Mouse (Mus musculus) forebrain, embryonic 14.5 days (tissue): ENCODE measurements around the gene Cabp4. TPM values are rescaled to one million over a fixed set of nuclear protein-coding genes. Genes with fewer than 3 reads are reported as not detected.

Experiments used
- ATAC-seq: fragments of 200-750 bp; cut with Nextera tagmentation; 2 replicates; pipeline ENCODE4 v1.8.0; 2017; ENCODE audit warnings: mild to moderate bottlenecking, moderate library complexity
- DNase-seq: peaks from one replicate; pipeline ENCODE4 v3.0.0-alpha.2; 2015; ENCODE audit warnings: low spot score
- H3K27ac ChIP-seq: fragments of 300-500 bp; sonication (generic); 2 replicates; pipeline ENCODE4 v1.5.1; 2014; ENCODE audit warnings: low read depth, mild to moderate bottlenecking, control low read depth, low read length, moderate library complexity
- H3K27me3 ChIP-seq: fragments of 300-500 bp; sonication (generic); replicated peaks from 2 replicates; pipeline ENCODE4 v1.6.1; 2014; ENCODE audit warnings: low read length, control low read depth, mixed read lengths; ENCODE audit not compliant: control insufficient read depth, insufficient read depth
- H3K36me3 ChIP-seq: fragments of 300-500 bp; sonication (generic); 2 replicates; pipeline ENCODE4 v1.6.1; 2014; ENCODE audit warnings: low read length, control low read depth; ENCODE audit not compliant: control insufficient read depth, insufficient read depth
- H3K4me1 ChIP-seq: fragments of 300-500 bp; sonication (generic); 2 replicates; pipeline ENCODE4 v1.6.1; 2014; ENCODE audit warnings: antibody characterized with exemption, low read length, control low read depth; ENCODE audit not compliant: control insufficient read depth, insufficient read depth
- H3K4me2 ChIP-seq: fragments of 300-500 bp; sonication (generic); 2 replicates; pipeline ENCODE4 v1.6.1; 2014; ENCODE audit warnings: mild to moderate bottlenecking, control low read depth, low read length
- H3K4me3 ChIP-seq: fragments of 300-500 bp; sonication (generic); 2 replicates; pipeline ENCODE4 v1.5.1; 2014; ENCODE audit warnings: low read depth, low read length, control low read depth
- H3K9ac ChIP-seq: fragments of 300-500 bp; sonication (generic); 2 replicates; pipeline ENCODE4 v1.6.1; 2014; ENCODE audit warnings: mild to moderate bottlenecking, low read length, control low read depth, moderate library complexity
- H3K9me3 ChIP-seq: fragments of 300-500 bp; sonication (generic); replicated peaks from 2 replicates; pipeline ENCODE4 v1.6.1; 2016; ENCODE audit warnings: low read length, control low read depth, mixed read lengths; ENCODE audit not compliant: control insufficient read depth
- WGBS: fragments of 180-500 bp; shearing (Covaris S2); extraction: QIAGEN DNeasy Blood & Tissue Kit; methylation state at CpG from one replicate; pipeline ENCODE4 v1.1.7; 2014; 5-methylcytosine and 5-hydroxymethylcytosine counted together
- polyA plus RNA-seq: library from polyadenylated mRNA; unstranded; fragments of >200 nt; fragmentation: Nextera tagmentation; extraction: Ambion mirVana; gene quantifications from 2 replicates; pipeline ENCODE4 v1.2.1, GENCODE M21; 2014

The Cabp4 gene
- polyA plus RNA-seq, 1 experiment from 2014 or later, result 0.08 TPM

GRCm38 (mm10) chr19:4099056-4099455 lies 44.8 kb downstream of the Cabp4 start:
- H3K4me1 ChIP-seq, result peaks cover 27% of the 10 kb centered on the region
- 10% methylated on average over 9 of the region's 9 CpGs for WGBS
- H3K4me2 ChIP-seq, result no peak overlapping the region
- H3K9ac ChIP-seq, result no peak overlapping the region
- no peak overlapping the region for H3K4me3 ChIP-seq
- H3K27ac ChIP-seq, result no peak overlapping the region
- peaks cover 6% of the 10 kb centered on the region; the same call in 1 of the 2 replicates for H3K27me3 ChIP-seq
- peak; percentile 90 for DNase-seq
- no peaks in the 10 kb centered on the region for H3K9me3 ChIP-seq
- H3K36me3 ChIP-seq, result 0 out of 2 replicates have a peak, but pooled peaks cover 7% of the 10 kb centered on the region
- no peak for ATAC-seq

GRCm38 (mm10) chr19:4098426-4098825 lies 45.4 kb downstream of the Cabp4 start:
- Histone ChIP-seq H3K27ac (no peak overlapping the region), H3K4me3 (no peak overlapping the region), H3K36me3 (0 out of 2 replicates have a peak, but pooled peaks cover 7% of the 10 kb centered on the region), H3K9ac (no peak overlapping the region), H3K9me3 (no peaks in the 10 kb centered on the region), H3K27me3 (peaks cover 6% of the 10 kb centered on the region; the same call in 1 of the 2 replicates), H3K4me2 (no peak overlapping the region), H3K4me1 (peaks cover 27% of the 10 kb centered on the region)
- ATAC-seq (no peak), DNase-seq (no peak)
- WGBS, result 91% methylated on average over 13 of the region's 13 CpGs

GRCm38 (mm10) chr19:4097441-4097825 lies 46.4 kb downstream of the Cabp4 start:
- peaks cover 27% of the 10 kb centered on the region for H3K4me1 ChIP-seq
- peak overlapping the region; percentile 2; the same call in 1 of the 2 replicates for H3K27ac ChIP-seq
- no peaks in the 10 kb centered on the region for H3K36me3 ChIP-seq
- H3K4me3 ChIP-seq, result peak overlapping the region; percentile 57
- H3K4me2 ChIP-seq, result peak overlapping the region; percentile 65
- peaks cover 6% of the 10 kb centered on the region; the same call in 1 of the 2 replicates for H3K27me3 ChIP-seq
- ATAC-seq (no peak; the same call in 1 of the 2 replicates), DNase-seq (peak; percentile 73)
- no peaks in the 10 kb centered on the region for H3K9me3 ChIP-seq
- peak overlapping the region; percentile 36 for H3K9ac ChIP-seq
- 2% methylated on average over 21 of the region's 21 CpGs for WGBS

GRCm38 (mm10) chr19:4096642-4097440 lies 47.0 kb downstream of the Cabp4 start, which contains the start of gene Cdk2ap2:
TSS of gene Cdk2ap2 (plus strand) at chr19:4097182.
- H3K4me1 ChIP-seq, result peaks cover 27% of the 10 kb centered on the region

GRCm38 (mm10) chr19:4095802-4096201 lies 48.0 kb downstream of the Cabp4 start:
- WGBS, result 64% methylated on average over 3 of the region's 3 CpGs
- Histone ChIP-seq H3K4me3 (no peak overlapping the region), H3K27me3 (no peaks in the 10 kb centered on the region; the same call in 1 of the 2 replicates), H3K27ac (no peak overlapping the region), H3K9me3 (no peaks in the 10 kb centered on the region), H3K9ac (no peak overlapping the region), H3K4me2 (peak overlapping the region; percentile 65), H3K4me1 (peaks cover 18% of the 10 kb centered on the region), H3K36me3 (no peaks in the 10 kb centered on the region)
- no peak for DNase-seq
- no peak for ATAC-seq

More at GRCm38 (mm10) chr19:4096642-4097440, 47.0 kb downstream of the Cabp4 start, which contains the start of gene Cdk2ap2:
- ATAC-seq (peak; percentile 94), DNase-seq (peak; percentile 99)
- peak within 1 kb of the TSS; percentile 87 for H3K27ac ChIP-seq
- under 1% methylated on average over 62 of the region's 65 CpGs for WGBS
- no peaks in the 10 kb centered on the region for H3K36me3 ChIP-seq
- H3K9me3 ChIP-seq, result no peaks in the 10 kb centered on the region
- peaks cover 5% of the 10 kb centered on the region; the same call in 1 of the 2 replicates for H3K27me3 ChIP-seq
- peak within 1 kb of the TSS; percentile 57 for H3K4me3 ChIP-seq
- peak within 1 kb of the TSS; percentile 59 for H3K9ac ChIP-seq
- H3K4me2 ChIP-seq, result peak within 1 kb of the TSS; percentile 65

GRCm38 (mm10) chr19:4094774-4095303 lies 49.0 kb downstream of the Cabp4 start:
- no peaks in the 10 kb centered on the region for H3K9me3 ChIP-seq
- 84% methylated on average over 5 of the region's 5 CpGs for WGBS
- H3K4me3 ChIP-seq, result no peak overlapping the region
- no peak overlapping the region for H3K9ac ChIP-seq
- H3K27ac ChIP-seq, result no peak overlapping the region
- H3K4me2 ChIP-seq, result no peak overlapping the region
- DNase-seq (no peak), ATAC-seq (no peak)
- no peaks in the 10 kb centered on the region for H3K36me3 ChIP-seq
- no peaks in the 10 kb centered on the region for H3K27me3 ChIP-seq
- H3K4me1 ChIP-seq, result peaks cover 10% of the 10 kb centered on the region

GRCm38 (mm10) chr19:4094348-4094747 lies 49.5 kb downstream of the Cabp4 start:
- Histone ChIP-seq H3K4me3 (no peak overlapping the region), H3K36me3 (no peaks in the 10 kb centered on the region), H3K4me2 (no peak overlapping the region), H3K9me3 (no peaks in the 10 kb centered on the region), H3K27me3 (no peaks in the 10 kb centered on the region), H3K27ac (no peak overlapping the region), H3K4me1 (peaks cover 6% of the 10 kb centered on the region), H3K9ac (no peak overlapping the region)
- no peak for ATAC-seq
- 93% methylated on average over 3 of the region's 3 CpGs for WGBS
- no peak for DNase-seq

- H3K27me3 ChIP-seq, result no peaks in the 10 kb centered on the region
- DNase-seq (no peak), ATAC-seq (no peak)
- no peak overlapping the region for H3K4me2 ChIP-seq
- no peak overlapping the region for H3K9ac ChIP-seq
- 82% methylated on average over 7 of the region's 7 CpGs for WGBS
- H3K4me1 ChIP-seq, result peaks cover 6% of the 10 kb centered on the region
- no peak overlapping the region for H3K4me3 ChIP-seq
- no peaks in the 10 kb centered on the region for H3K36me3 ChIP-seq
- H3K9me3 ChIP-seq, result no peaks in the 10 kb centered on the region
- no peak overlapping the region for H3K27ac ChIP-seq
Measured at GRCm38 (mm10) chr19:4093772-4094171, 50.1 kb downstream of the Cabp4 start.

- H3K27me3 ChIP-seq, result no peaks in the 10 kb centered on the region
Measured at GRCm38 (mm10) chr19:4092750-4093149, 51.1 kb downstream of the Cabp4 start.

More at GRCm38 (mm10) chr19:4092750-4093149, 51.1 kb downstream of the Cabp4 start:
- DNase-seq (no peak), ATAC-seq (no peak)
- 85% methylated on average over 3 of the region's 3 CpGs for WGBS
- Histone ChIP-seq H3K9ac (no peak overlapping the region), H3K4me2 (no peak overlapping the region), H3K4me1 (peaks cover 6% of the 10 kb centered on the region), H3K4me3 (no peak overlapping the region), H3K36me3 (no peaks in the 10 kb centered on the region), H3K27ac (no peak overlapping the region), H3K9me3 (no peaks in the 10 kb centered on the region)
